34 mouse cellular contexts compared by ENCODE assay signal in the genomic region with DNA sequence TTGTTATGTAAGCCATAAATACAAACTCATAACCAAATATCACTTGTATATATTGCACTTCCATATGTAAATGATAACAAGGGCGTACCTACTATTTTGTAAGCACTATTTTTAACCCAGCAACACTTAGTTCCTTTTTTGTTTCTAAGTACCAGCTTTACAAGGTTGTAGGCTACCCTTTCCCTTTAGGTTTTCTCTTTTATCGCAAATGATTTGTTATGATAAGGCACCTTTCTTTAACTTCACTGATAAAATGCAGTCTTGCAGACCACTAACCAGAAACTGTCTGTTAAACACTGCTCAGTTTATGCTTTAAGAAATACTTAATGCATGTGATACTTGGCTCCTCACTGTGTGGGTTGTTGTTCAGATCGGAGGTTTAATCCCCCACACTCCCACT.
"Had no signal": no experiment of that assay in that cellular context is flagged by ENCODE, and none has a peak within 500 bp of the region (broad histone marks: within the 10 kb centered on the region; RNA-seq: fewer than 3 reads in every experiment).

No protein-coding gene starts in this region.

- H3K9me3 ChIP-seq: hindbrain, embryonic 15.5 days; intestine, embryonic 15.5 days; kidney, embryonic 15.5 days had no signal

- H3K27ac ChIP-seq: heart, embryonic 13.5 days; heart, embryonic 15.5 days; hindbrain, embryonic 10.5 days; hindbrain, embryonic 12.5 days; hindbrain, embryonic 13.5 days; hindbrain, embryonic 14.5 days; hindbrain, embryonic 15.5 days; hindbrain, postnatal 0 days; intestine, embryonic 15.5 days; kidney, embryonic 15.5 days; kidney, postnatal 0 days; layer of hippocampus, adult 2 months; left cerebral cortex, adult 2 months had no signal

- DNase-seq: heart, postnatal 10 days; heart, postnatal 14 days; heart, postnatal 36 days; heart, postnatal 4 days; kidney, adult 11 months; kidney, adult 18-20 months; kidney, adult 2 months; kidney, adult 8-10 months; kidney, adult 9 months; kidney, postnatal 10 days; kidney, postnatal 14 days; kidney, postnatal 25 days; kidney, postnatal 36 days; kidney, postnatal 4 days; layer of hippocampus, adult 9-11 months; layer of hippocampus, postnatal 36 days had no signal

- H3K4me3 ChIP-seq: heart, embryonic 12.5 days; heart, embryonic 13.5 days; heart, embryonic 15.5 days; hindbrain, embryonic 10.5 days; hindbrain, embryonic 12.5 days; hindbrain, embryonic 13.5 days; hindbrain, embryonic 15.5 days; intestine, embryonic 15.5 days; kidney, embryonic 15.5 days; layer of hippocampus, adult 2 months; left cerebral cortex, adult 2 months had no signal

- ATAC-seq: hindbrain, embryonic 16.5 days; hindbrain, postnatal 0 days; inflammation-experienced regulatory T-cells, adult 6 months; intestine, embryonic 15.5 days; intestine, embryonic 16.5 days; intestine, postnatal 0 days had no signal

- H3K4me1 ChIP-seq: heart, embryonic 12.5 days; heart, embryonic 15.5 days; hindbrain, embryonic 10.5 days; hindbrain, embryonic 12.5 days; hindbrain, embryonic 13.5 days; hindbrain, embryonic 15.5 days; intestine, embryonic 15.5 days; kidney, embryonic 15.5 days had no signal

- H3K9ac ChIP-seq: heart, embryonic 12.5 days; heart, embryonic 13.5 days; heart, embryonic 15.5 days; hindbrain, embryonic 12.5 days; hindbrain, embryonic 13.5 days; hindbrain, embryonic 14.5 days; hindbrain, embryonic 15.5 days; intestine, embryonic 15.5 days; kidney, embryonic 15.5 days had no signal

- H3K27me3 ChIP-seq: heart, embryonic 15.5 days; hindbrain, embryonic 12.5 days; hindbrain, embryonic 13.5 days; hindbrain, embryonic 15.5 days; intestine, embryonic 15.5 days; kidney, embryonic 15.5 days had no signal

- H3K36me3 ChIP-seq: heart, embryonic 12.5 days; heart, embryonic 15.5 days; hindbrain, embryonic 10.5 days; hindbrain, embryonic 12.5 days; hindbrain, embryonic 13.5 days; hindbrain, embryonic 15.5 days; intestine, embryonic 15.5 days; kidney, embryonic 15.5 days had no signal
